8 mouse cellular contexts compared by ENCODE assay signal in genomic region chr6:134606949-134607746, GRCm38 (mm10). TPM values are rescaled to one million over a fixed set of nuclear protein-coding genes. Genes with fewer than 3 reads are reported as not detected.
DNase-seq lines count a peak whose midpoint lies in the region; ATAC-seq and TF ChIP-seq lines count a peak whose summit lies in the region.

No protein-coding gene starts in this region.

- WGBS in bone marrow, adult 2 months, result 60% methylated on average over 9 of the region's 9 CpGs
- 56% methylated on average over 9 of the region's 9 CpGs for WGBS in heart, embryonic 15.5 days

- no peak for TF ChIP-seq POLR2A in bone marrow, adult 2 months (IDR thresholded peaks at IDR 0.05; ENCODE audit: borderline replicate concordance, control insufficient read depth, low read depth, low read length)

- no peaks in the 10 kb centered on the region for H3K9me3 ChIP-seq in heart, embryonic 15.5 days (replicated peaks)

- 0 out of 2 replicates have a peak, but pooled peaks have one; percentile 12 for TF ChIP-seq CTCF in bone marrow, adult 2 months (IDR thresholded peaks at IDR 0.05; ENCODE audit: control insufficient read depth, insufficient read depth, low read length)

- no peaks in the 10 kb centered on the region for H3K36me3 ChIP-seq in heart, embryonic 15.5 days

- H3K4me1 ChIP-seq in bone marrow, adult 2 months (ENCODE audit: control insufficient read depth, insufficient read depth, low read length), result no peaks in the 10 kb centered on the region
- peaks cover 9% of the 10 kb centered on the region; the same call in 1 of the 2 replicates for H3K4me1 ChIP-seq in heart, embryonic 15.5 days (replicated peaks)

- no peak overlapping the region for H3K4me2 ChIP-seq in heart, embryonic 15.5 days

- peak; percentile 33 for DNase-seq in ovary, postnatal 14 days (ENCODE audit: low spot score)
- DNase-seq in ovary, postnatal 36 days (ENCODE audit: low spot score), result no peak
- DNase-seq in kidney, postnatal 10 days, result peak; percentile 68
- DNase-seq in right cerebral cortex, postnatal 25 days, result no peak
- DNase-seq in layer of hippocampus, adult 9-11 months, result no peak

- no peak overlapping the region for H3K9ac ChIP-seq in heart, embryonic 15.5 days

- H3K27ac ChIP-seq in bone marrow, adult 2 months (ENCODE audit: control insufficient read depth, insufficient read depth, low read depth, low read length, poor library complexity), result no peak overlapping the region
- H3K27ac ChIP-seq in heart, embryonic 15.5 days, result no peak overlapping the region

- H3K4me3 ChIP-seq in bone marrow, adult 2 months (replicated peaks; ENCODE audit: control insufficient read depth, low read depth, low read length), result no peak overlapping the region
- no peak overlapping the region for H3K4me3 ChIP-seq in heart, embryonic 15.5 days

- 0 out of 2 replicates have a peak, but pooled peaks have one; percentile 58 for ATAC-seq in heart, embryonic 15.5 days (replicated peaks; ENCODE audit: insufficient number of reproducible peaks, insufficient read depth, low FRiP score, low read depth)
- ATAC-seq in megakaryocyte-erythroid progenitor cell, adult 5-6 weeks (replicated peaks; ENCODE audit: low FRiP score, low TSS enrichment, poor library complexity, severe bottlenecking), result peak; percentile 68

- H3K27me3 ChIP-seq in heart, embryonic 15.5 days, result no peaks in the 10 kb centered on the region

RNA-seq across cellular contexts. Expression of gene Mansc1, which starts 25.1 kb away (rescaled TPM):
- polyA plus RNA-seq in bone marrow, adult 2 months (2011; ENCODE audit: insufficient read depth, insufficient read length, low replicate concordance, missing spikeins), result not detected in 2 replicates
- 5.8 and 7.1 TPM in 2 replicates for polyA plus RNA-seq in heart, embryonic 15.5 days (2015; fragmentation: Nextera tagmentation; extraction: Ambion mirVana)
- total RNA-seq in megakaryocyte-erythroid progenitor cell, adult 5-6 weeks (2014; fragmentation: Nextera tagmentation), result 0.20 TPM in 1 of 2 replicates, not detected in the other
- 0.28 and 1.5 TPM in 2 replicates for total RNA-seq in megakaryocyte-erythroid progenitor cell, adult 5-6 weeks (2017)

RNA-seq across cellular contexts. Expression of gene Borcs5, which starts 32.2 kb away (rescaled TPM):
- polyA plus RNA-seq in bone marrow, adult 2 months (2011; ENCODE audit: insufficient read depth, insufficient read length, low replicate concordance, missing spikeins), result 8.0 and 10.4 TPM in 2 replicates
- 14.0 and 16.5 TPM in 2 replicates for polyA plus RNA-seq in heart, embryonic 15.5 days (2015; fragmentation: Nextera tagmentation; extraction: Ambion mirVana)
- total RNA-seq in megakaryocyte-erythroid progenitor cell, adult 5-6 weeks (2014; fragmentation: Nextera tagmentation), result 15.4 and 20.0 TPM in 2 replicates
- total RNA-seq in megakaryocyte-erythroid progenitor cell, adult 5-6 weeks (2017), result 9.0 and 10.6 TPM in 2 replicates

RNA-seq across cellular contexts. Expression of gene Lrp6, which starts 40.4 kb away (rescaled TPM):
- polyA plus RNA-seq in bone marrow, adult 2 months (2011; ENCODE audit: insufficient read depth, insufficient read length, low replicate concordance, missing spikeins), result 9.2 and 17.1 TPM in 2 replicates
- 16.9 and 19.7 TPM in 2 replicates for polyA plus RNA-seq in heart, embryonic 15.5 days (2015; fragmentation: Nextera tagmentation; extraction: Ambion mirVana)
- 22.9 and 31.8 TPM in 2 replicates for total RNA-seq in megakaryocyte-erythroid progenitor cell, adult 5-6 weeks (2014; fragmentation: Nextera tagmentation)
- 40.6 and 50.7 TPM in 2 replicates for total RNA-seq in megakaryocyte-erythroid progenitor cell, adult 5-6 weeks (2017)

Comparison
In these comparisons a context has a peak if more than half of its experiments do, and no peak if none do; other contexts are left out.
1. DNase-seq: peak in ovary, postnatal 14 days (single experiment) and kidney, postnatal 10 days (single experiment); none in ovary, postnatal 36 days (single experiment), right cerebral cortex, postnatal 25 days (single experiment) and layer of hippocampus, adult 9-11 months (single experiment).